Mouse (Mus musculus) CH12.LX (cell line): ENCODE data around the gene Gm10382. TPM values are rescaled to one million over a fixed set of nuclear protein-coding genes. Genes with fewer than 3 reads are reported as not detected.

ENCODE experiments used
- DNase-seq: peaks from one replicate; pipeline ENCODE4 v3.0.0-alpha.2; 2013; ENCODE audit errors: extremely low read depth
- H3K27ac ChIP-seq: 2 replicates; pipeline ENCODE4 v1.5.1; 2012; ENCODE audit warnings: low read depth, mild to moderate bottlenecking, control low read depth, moderate library complexity; ENCODE audit not compliant: insufficient read depth
- H3K27me3 ChIP-seq: replicated peaks from 2 replicates; pipeline ENCODE3; 2012; ENCODE audit warnings: inconsistent platforms
- H3K36me3 ChIP-seq, 2 experiments: replicated peaks in 1 of 2; 2 replicates each; pipeline versions ENCODE3 to v1.6.1; 2012; ENCODE audit warnings: inconsistent platforms in 1 of 2, low read length in 1 of 2, mild to moderate bottlenecking in 1 of 2, mixed read lengths in 1 of 2, moderate library complexity in 1 of 2; ENCODE audit not compliant: control insufficient read depth in 1 of 2, insufficient read depth in 1 of 2
- H3K4me1 ChIP-seq, 2 experiments: 2 replicates each; pipeline ENCODE4 v1.6.1; 2012; ENCODE audit warnings: inconsistent platforms in 1 of 2, moderate library complexity in 1 of 2; ENCODE audit not compliant: insufficient read depth in 2 of 2, control insufficient read depth in 1 of 2
- H3K4me2 ChIP-seq: 2 replicates; pipeline ENCODE4 v1.6.1; 2012; ENCODE audit warnings: low read depth, mild to moderate bottlenecking, control low read depth; ENCODE audit not compliant: poor library complexity, insufficient read depth, severe bottlenecking
- H3K4me3 ChIP-seq, 3 experiments: fragments of 150-350 bp in 1 of 3; sonication (generic) in 1 of 3; replicated peaks in 1 of 3; 2 replicates each; pipeline versions ENCODE3 to v1.5.1; 2011 to 2012; ENCODE audit warnings: low read depth in 2 of 3, low read length in 2 of 3, mild to moderate bottlenecking in 2 of 3, moderate library complexity in 2 of 3, control low read depth in 1 of 3, improper control_type of control experiment in 1 of 3, inconsistent platforms in 1 of 3, mixed read lengths in 1 of 3; ENCODE audit not compliant: poor library complexity in 1 of 3
- H3K79me2 ChIP-seq: replicated peaks from 2 replicates; pipeline ENCODE4 v1.6.1; 2012; ENCODE audit warnings: mild to moderate bottlenecking, moderate library complexity; ENCODE audit not compliant: control insufficient read depth, poor library complexity, insufficient read depth, severe bottlenecking; ENCODE audit errors: extremely low read depth
- H3K9ac ChIP-seq: 2 replicates; pipeline ENCODE4 v1.6.1; 2012; ENCODE audit warnings: low read depth, mild to moderate bottlenecking, control low read depth, moderate library complexity; ENCODE audit not compliant: insufficient read depth
- H3K9me3 ChIP-seq: replicated peaks from 2 replicates; pipeline ENCODE3; 2012; ENCODE audit warnings: low read length, inconsistent platforms, mixed read lengths
- BHLHE40 ChIP-seq: IDR thresholded peaks from 2 replicates; pipeline ENCODE4 v1.6.1; 2011; ENCODE audit warnings: mild to moderate bottlenecking, low read depth, low read length, improper control_type of control experiment
- CHD1 ChIP-seq: IDR thresholded peaks from 2 replicates; pipeline ENCODE4 v1.6.1; 2012; ENCODE audit warnings: low read depth, low read length, improper control_type of control experiment, inconsistent platforms
- EP300 ChIP-seq: IDR thresholded peaks from 2 replicates; pipeline ENCODE4 v1.6.1; 2011; ENCODE audit warnings: low read length, improper control_type of control experiment
- GABPA ChIP-seq: IDR thresholded peaks from 2 replicates; pipeline ENCODE4 v1.6.1; 2012; ENCODE audit warnings: low read depth, low read length, improper control_type of control experiment, inconsistent platforms; ENCODE audit not compliant: insufficient replicate concordance
- HCFC1 ChIP-seq: IDR thresholded peaks from 2 replicates; pipeline ENCODE4 v1.6.1; 2012; ENCODE audit warnings: low read depth, mild to moderate bottlenecking, inconsistent platforms, low read length, improper control_type of control experiment
- JUN ChIP-seq: IDR thresholded peaks from 2 replicates; pipeline ENCODE4 v1.6.1; 2011; ENCODE audit warnings: low read depth, mild to moderate bottlenecking, low read length, improper control_type of control experiment, moderate library complexity; ENCODE audit not compliant: insufficient read depth
- JUND ChIP-seq: conservative IDR thresholded peaks from 2 replicates; pipeline ENCODE4 v1.6.1; 2011; ENCODE audit warnings: low read depth, low read length, improper control_type of control experiment
- KAT2A ChIP-seq: IDR thresholded peaks from 2 replicates; pipeline ENCODE4 v1.6.1; 2012; ENCODE audit warnings: low read length, improper control_type of control experiment, inconsistent platforms; ENCODE audit not compliant: insufficient replicate concordance
- MAFK ChIP-seq: IDR thresholded peaks from 2 replicates; pipeline ENCODE4 v1.6.1; 2011; ENCODE audit warnings: low read length, improper control_type of control experiment; ENCODE audit not compliant: insufficient replicate concordance
- MYC ChIP-seq: IDR thresholded peaks from 2 replicates; pipeline ENCODE4 v1.6.1; 2011; ENCODE audit warnings: low read depth, mild to moderate bottlenecking, improper control_type of control experiment, low read length
- POLR2A ChIP-seq: IDR thresholded peaks from 2 replicates; pipeline ENCODE4 v1.6.1; 2011; ENCODE audit warnings: low read depth, mild to moderate bottlenecking, improper control_type of control experiment, low read length
- POLR2AphosphoS2 ChIP-seq: IDR thresholded peaks from 2 replicates; pipeline ENCODE4 v1.6.1; 2011; ENCODE audit warnings: low read depth, low read length, improper control_type of control experiment
- RCOR1 ChIP-seq: conservative IDR thresholded peaks from 2 replicates; pipeline ENCODE4 v1.6.1; 2012; ENCODE audit warnings: low read depth, mild to moderate bottlenecking, inconsistent platforms, low read length, improper control_type of control experiment
- SIN3A ChIP-seq: IDR thresholded peaks from 2 replicates; pipeline ENCODE4 v1.6.1; 2012; ENCODE audit warnings: low read length, improper control_type of control experiment, inconsistent platforms
- SMC3 ChIP-seq: IDR thresholded peaks from 2 replicates; pipeline ENCODE4 v1.6.1; 2011; ENCODE audit warnings: low read depth, low read length, improper control_type of control experiment
- UBTF ChIP-seq: IDR thresholded peaks from 2 replicates; pipeline ENCODE4 v1.6.1; 2012; ENCODE audit warnings: low read depth, mild to moderate bottlenecking, inconsistent platforms, low read length, improper control_type of control experiment, moderate library complexity
- USF1 ChIP-seq: IDR thresholded peaks from 2 replicates; pipeline ENCODE4 v1.6.1; 2014; ENCODE audit warnings: low read depth, mild to moderate bottlenecking, inconsistent platforms, low read length, improper control_type of control experiment
- ZC3H11A ChIP-seq: IDR thresholded peaks from 2 replicates; pipeline ENCODE4 v1.6.1; 2012; ENCODE audit warnings: low read depth, mild to moderate bottlenecking, inconsistent platforms, low read length, improper control_type of control experiment
- ZKSCAN1 ChIP-seq: IDR thresholded peaks from 2 replicates; pipeline ENCODE4 v1.6.1; 2012; ENCODE audit warnings: low read depth, inconsistent platforms, low read length, improper control_type of control experiment, borderline replicate concordance
- ZNF384 ChIP-seq: IDR thresholded peaks from 2 replicates; pipeline ENCODE4 v1.6.1; 2012; ENCODE audit warnings: low read depth, low read length, improper control_type of control experiment, inconsistent platforms
- dilution Hi-C: fragments of 300-500 bp; cut with MboI; formaldehyde crosslinking; loops from 2 replicates; pipeline ENCODE4 v1.14.3; 2020; ENCODE audit warnings: low sequenced_read_pairs; ENCODE audit not compliant: extremely low pct_unique_long_range_greater_than_20kb, extremely low pct_ligation_motif_present
- in situ Hi-C: fragments of 300-500 bp; cut with MboI; formaldehyde crosslinking; loops from 3 replicates; pipeline ENCODE4 v1.14.3; 2019; ENCODE audit warnings: low sequenced_read_pairs, low pct_ligation_motif_present, low pct_unique_long_range_greater_than_20kb, mixed read lengths
- polyA plus RNA-seq: library from polyadenylated mRNA; unstranded; fragments of >175 nt; gene quantifications from 2 replicates; pipeline ENCODE4 v1.2.1, GENCODE M21; 2012; ENCODE audit warnings: low read depth; ENCODE audit not compliant: insufficient read length
- total RNA-seq, 2 experiments: library from RNA; depleted of rRNA; stranded (reverse); fragments of 300-350 nt in 1 of 2; fragments of >200 nt in 1 of 2; gene quantifications; 2 replicates each; pipeline ENCODE4 v1.2.3; 2012 to 2014

Gene Gm10382
- total and polyA plus RNA-seq, 3 experiments: 0.59 to 1.1 TPM; not detected in 1

DNA sequence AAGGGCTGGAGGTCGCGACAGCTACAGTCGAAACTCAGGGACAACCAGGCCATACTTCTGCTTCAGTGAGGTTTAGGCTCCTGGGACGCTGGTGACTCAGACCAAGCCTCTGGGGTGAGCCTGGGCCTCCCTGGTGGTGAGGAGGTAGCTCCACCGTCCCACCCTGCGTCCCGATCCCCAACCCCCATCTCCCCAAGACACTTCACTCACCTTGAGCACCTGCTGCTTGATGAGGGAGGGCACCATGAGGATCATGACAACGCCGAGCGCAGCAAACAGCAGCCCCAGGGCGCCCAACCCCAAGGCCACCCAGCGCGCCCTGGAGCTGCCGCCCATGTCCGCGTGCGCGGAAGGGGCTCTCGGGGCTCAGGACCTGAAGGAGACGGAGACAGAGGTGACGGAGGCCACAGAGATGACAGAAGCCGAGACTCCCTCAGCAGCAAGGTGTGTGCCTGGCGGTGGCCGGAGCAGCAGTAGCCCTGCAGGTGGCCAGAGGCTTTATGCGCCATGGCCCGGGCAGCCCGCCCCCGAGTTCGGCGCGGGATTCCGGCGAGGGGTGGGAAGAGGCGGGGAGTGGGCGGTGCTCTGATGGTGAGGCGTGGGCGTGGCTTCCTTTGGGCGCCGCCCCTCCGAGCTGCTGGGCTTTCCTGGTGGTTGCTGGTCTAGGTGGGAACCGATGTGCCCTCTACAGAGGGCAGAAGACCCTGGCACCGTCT, 48.4 kb upstream of the Gm10382 start, which contains the start of gene Scarb1 (continued):
- TF ChIP-seq SIN3A: peak; percentile 53; the same call in 1 of the 2 replicates

DNA sequence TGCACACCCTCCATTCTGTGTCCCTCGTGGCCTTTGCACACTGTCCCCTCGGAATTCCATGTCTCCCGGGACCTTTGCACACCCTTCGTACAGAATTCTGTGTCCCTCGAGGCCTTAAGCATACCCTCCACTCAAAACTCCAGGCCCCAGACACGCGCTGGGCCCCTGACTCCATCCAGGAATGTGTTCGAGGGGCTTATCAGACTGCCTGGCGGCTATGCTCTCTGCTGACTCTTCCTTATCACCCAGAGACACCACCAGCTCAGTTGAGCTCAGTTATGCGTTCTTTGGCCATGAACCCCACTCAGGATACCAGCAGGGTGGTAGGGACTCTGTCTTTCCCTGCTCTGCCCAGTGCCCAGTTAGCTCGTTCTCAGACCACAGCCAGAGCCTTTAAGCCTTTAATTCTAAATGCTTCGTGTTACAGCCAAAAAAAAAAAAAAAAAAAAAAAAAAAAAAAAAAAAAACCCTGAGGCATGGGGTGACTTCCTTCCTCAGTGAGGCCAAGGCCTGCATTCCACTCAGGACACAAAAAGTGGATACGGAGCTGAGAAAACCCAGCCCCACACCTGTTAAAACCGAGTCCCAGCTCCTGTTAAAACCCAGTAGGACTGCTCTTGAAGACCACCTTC, 47.5 kb upstream of the Gm10382 start:
- Histone ChIP-seq H3K9me3 (no peaks in the 10 kb centered on the region), H3K27me3 (peaks cover 7% of the 10 kb centered on the region), H3K36me3 (peaks cover 0 to 13% of the 10 kb centered on the region in 2 experiments), H3K27ac (no peak overlapping the region), H3K4me1 (peaks cover 5 to 25% of the 10 kb centered on the region in 2 experiments; a peak in 2 of 4 replicates), H3K4me2 (peak overlapping the region; percentile 67; the same call in 1 of the 2 replicates), H3K79me2 (no peaks in the 10 kb centered on the region), H3K4me3 (no peak overlapping the region), H3K9ac (no peak overlapping the region)
- peak; percentile 73 for TF ChIP-seq ZNF384
- TF ChIP-seq HCFC1: no peak
- DNase-seq: no peak
- dilution Hi-C loops (no loop called here), in situ Hi-C loops (loop anchor here (10.0 kb wide), 1 partner anchor 437 kb away; no protein-coding TSS in a partner anchor)

DNA sequence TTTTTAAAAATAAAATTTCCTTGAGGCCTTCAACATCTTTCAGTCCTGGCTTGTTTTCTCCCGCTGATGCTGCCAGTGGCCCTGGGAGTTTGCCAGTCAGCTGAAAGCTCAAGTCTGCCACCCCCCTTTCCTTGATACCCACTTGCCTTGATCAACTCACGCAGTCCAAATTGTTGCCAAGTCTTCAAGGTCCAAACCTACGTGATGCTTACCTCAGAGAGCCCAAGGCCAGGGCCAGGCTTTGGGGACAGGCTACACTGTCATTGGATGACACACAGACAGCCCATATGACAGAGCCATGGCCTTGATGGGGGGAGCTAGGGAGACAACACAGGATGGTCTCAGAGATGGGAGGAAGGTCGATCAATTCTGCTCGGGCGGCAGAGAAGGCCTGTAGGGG, 44.8 kb upstream of the Gm10382 start:
- no peak overlapping the region for H3K9ac ChIP-seq
- no peak overlapping the region for H3K27ac ChIP-seq
- H3K9me3 ChIP-seq: no peaks in the 10 kb centered on the region
- peaks cover 10 to 28% of the 10 kb centered on the region in 2 experiments for H3K4me1 ChIP-seq
- no peak overlapping the region for H3K4me2 ChIP-seq
- peaks cover 11% of the 10 kb centered on the region for H3K27me3 ChIP-seq
- dilution Hi-C loops (no loop called here), in situ Hi-C loops (loop anchor here (10.0 kb wide), 1 partner anchor 439 kb away; no protein-coding TSS in a partner anchor)
- H3K36me3 ChIP-seq: no peaks in the 10 kb centered on the region
- no peak overlapping the region for H3K4me3 ChIP-seq
- DNase-seq: no peak
- TF ChIP-seq KAT2A: no peak
- TF ChIP-seq ZNF384: no peak
- TF ChIP-seq ZC3H11A: no peak
- TF ChIP-seq EP300: no peak
- no peak for TF ChIP-seq ZKSCAN1
- TF ChIP-seq RCOR1: no peak
- no peak for TF ChIP-seq CHD1
- no peak for TF ChIP-seq BHLHE40
- TF ChIP-seq POLR2AphosphoS2: no peak
- TF ChIP-seq JUND: no peak
- no peak for TF ChIP-seq GABPA
- TF ChIP-seq USF1: no peak
- TF ChIP-seq SMC3: no peak
- TF ChIP-seq UBTF: no peak
- TF ChIP-seq POLR2A: no peak
- TF ChIP-seq MYC: no peak
- no peak for TF ChIP-seq JUN
- no peak for TF ChIP-seq SIN3A
- TF ChIP-seq MAFK: no peak
- H3K79me2 ChIP-seq: no peaks in the 10 kb centered on the region
